Mouse (Mus musculus) bone marrow macrophage, adult 2 months (primary cell): ENCODE measurements at regions not wholly inside any gene's neighbourhood (a gene's known extent, or its start where the extent isn't known, plus 50 kb on each side); places are given as distances from the start of the nearest gene placed in this dataset.

Experiments
- CTCF ChIP-seq: IDR thresholded peaks from 2 replicates; pipeline ENCODE4 v1.5.1; 2012; ENCODE audit warnings: low read depth, mild to moderate bottlenecking, low read length, moderate library complexity
- POLR2A ChIP-seq: IDR thresholded peaks from 2 replicates; pipeline ENCODE4 v1.6.1; 2012; ENCODE audit warnings: mild to moderate bottlenecking, low read depth, low read length, borderline replicate concordance

DNA sequence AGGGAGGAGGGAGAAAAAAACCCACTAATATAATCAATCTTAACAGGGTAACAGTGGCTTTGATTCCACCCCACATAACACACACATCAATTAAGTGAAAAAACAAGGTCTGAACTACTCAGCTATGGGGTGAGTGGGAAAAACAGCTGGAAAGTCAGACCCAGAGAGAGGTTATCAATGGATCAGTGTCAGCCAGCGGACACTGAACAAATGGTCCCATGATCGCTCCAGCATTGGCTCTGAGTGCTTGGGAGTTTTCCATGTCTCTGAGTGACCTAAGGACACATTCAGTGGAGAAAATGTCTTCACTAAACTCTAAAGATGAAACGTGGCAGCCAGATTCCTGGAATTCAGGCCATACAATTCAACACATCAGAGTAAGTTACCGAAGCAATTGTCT, 281.9 kb downstream of the Epha4 start:
- TF ChIP-seq CTCF (no peak), POLR2A (no peak)
